Mouse (Mus musculus) thymus, postnatal 4 days (tissue): ENCODE results near the gene Ifna7.

Experiments
- DNase-seq: peaks from one replicate; pipeline ENCODE4 v3.0.0; 2021

The Ifna7 gene

DNA sequence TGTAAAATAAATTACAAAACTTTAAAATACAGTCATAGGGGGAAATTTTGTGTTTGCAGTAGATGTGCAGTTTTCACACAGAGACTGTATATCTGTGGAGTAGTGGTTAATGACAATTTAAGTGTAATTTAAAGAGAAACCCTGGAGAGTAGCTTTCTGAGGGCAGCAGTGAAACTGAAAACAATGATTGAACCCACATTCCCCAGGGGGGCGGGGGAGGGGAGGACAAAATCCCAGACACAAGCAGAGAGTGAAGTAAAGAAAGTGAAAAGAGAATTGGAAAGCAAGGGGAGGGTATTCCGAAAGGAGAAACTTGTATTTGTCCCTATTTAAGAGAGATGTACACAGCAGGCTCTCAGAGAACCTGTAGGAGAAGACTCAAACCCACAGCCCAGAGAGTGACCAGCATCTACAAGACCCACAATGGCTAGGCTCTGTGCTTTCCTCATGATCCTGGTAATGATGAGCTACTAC lies 25.4 kb downstream of the Ifna7 start, which contains the start of gene Ifna4:
Gene Ifna4 (plus strand): TSS at position 424 of the 474 bp plus-strand sequence.
- DNase-seq, result no peak

DNA sequence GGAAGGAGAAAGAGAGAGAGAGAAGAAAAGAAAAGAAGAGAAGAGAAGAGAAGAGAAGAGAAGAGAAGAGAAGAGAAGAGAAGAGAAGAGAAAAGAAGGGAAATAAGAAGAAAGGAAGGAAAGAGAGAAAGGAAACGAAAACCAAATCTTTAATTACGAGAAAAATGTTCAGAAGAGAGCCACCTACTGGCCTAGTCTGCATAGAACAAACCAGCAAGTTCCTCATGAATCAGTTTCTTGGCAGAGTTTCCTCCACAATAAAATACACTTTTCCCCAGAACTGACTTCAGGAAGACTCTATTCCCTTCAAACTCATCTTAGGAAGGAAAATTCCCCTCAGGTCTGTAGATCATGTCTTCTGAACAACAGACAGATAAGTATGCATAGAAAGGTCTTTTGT lies 29.3 kb downstream of the Ifna7 start:
- DNase-seq, result no peak

- DNase-seq, result no peak
These were observed 33.7 kb downstream of the Ifna7 start, which contains the start of gene Ifna1 for GRCm38 (mm10) chr4:88849698-88850097. TSS of gene Ifna1 (plus strand) at chr4:88850087.

DNA sequence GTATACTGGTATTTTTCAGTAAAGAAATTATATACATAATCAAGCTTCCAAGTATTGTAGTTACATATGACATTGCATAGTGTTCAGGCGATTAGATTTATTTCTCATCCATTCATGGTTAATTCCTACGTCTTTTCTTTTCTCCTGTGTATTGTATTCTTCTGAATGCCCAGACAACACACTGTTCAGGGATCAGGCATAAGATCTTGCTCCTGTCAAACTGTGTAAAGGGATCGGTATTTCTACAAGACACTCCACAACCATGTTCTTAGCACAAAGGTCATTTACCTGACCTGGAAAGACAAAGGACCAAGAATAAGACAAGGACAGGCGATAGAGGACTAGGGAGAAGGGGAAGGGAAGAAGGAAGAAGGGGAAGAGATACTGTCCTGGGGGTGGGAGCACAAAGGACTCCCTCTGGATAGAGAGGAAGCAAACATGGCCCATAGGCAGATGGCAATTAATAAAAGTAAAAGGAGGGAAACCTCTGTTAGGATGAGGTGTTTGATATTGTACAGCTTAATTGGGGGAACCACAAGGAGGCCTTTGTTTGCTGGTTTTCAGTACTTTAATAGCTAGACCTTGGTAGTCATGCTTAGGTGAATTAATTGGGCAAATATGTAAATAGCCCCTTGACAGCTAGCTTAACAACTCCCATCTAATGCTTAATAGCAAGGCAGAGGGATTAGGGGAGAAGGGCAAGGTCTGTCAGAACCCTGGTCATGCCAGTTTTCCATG lies 35.2 kb downstream of the Ifna7 start:
- no peak for DNase-seq

DNA sequence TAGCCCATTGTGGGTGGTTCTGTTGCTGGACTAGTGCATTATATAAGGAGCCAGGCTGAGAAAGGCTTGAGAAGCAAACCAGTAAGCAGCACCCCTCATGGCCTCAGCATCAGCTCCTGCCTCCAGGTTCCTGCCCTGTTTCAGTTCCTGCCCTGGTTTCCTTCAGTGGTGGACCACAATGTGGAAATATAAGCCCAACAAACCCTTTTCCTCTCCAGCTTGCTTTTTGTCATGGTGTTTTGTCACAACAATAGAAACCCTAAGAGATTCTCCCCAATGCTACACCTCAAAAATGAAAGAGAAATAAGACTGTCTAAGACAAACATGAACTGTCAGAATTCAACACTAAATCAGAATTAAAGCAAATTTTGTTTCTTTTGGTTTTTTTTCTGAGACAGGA lies 43.2 kb downstream of the Ifna7 start:
- DNase-seq, result no peak

DNA sequence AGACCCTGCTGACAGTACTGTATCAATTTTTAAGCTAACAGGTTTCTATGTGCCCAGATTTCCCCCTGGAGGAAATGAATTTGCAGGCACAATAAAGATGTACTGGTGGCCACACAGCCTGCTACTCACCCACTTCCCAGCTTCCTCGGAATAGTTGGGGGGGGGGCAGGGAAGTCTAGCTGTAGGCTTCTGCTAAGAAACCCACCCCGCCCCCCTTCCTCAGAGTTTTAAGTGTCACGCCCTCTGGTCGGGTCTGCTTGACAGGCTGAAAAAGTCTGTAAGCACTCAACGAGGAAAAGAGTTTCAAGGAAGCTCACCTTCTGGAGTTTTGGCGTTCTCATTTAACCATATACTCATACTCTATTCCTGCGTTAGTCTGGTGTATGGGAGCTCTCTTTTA lies 47.3 kb downstream of the Ifna7 start:
- DNase-seq, result no peak

- DNase-seq, result peak; percentile 59
These were observed 48.6 kb downstream of the Ifna7 start for GRCm38 (mm10) chr4:88864599-88864998.

GRCm38 (mm10) chr4:88865011-88865569 lies 49.1 kb downstream of the Ifna7 start:
- DNase-seq, result no peak
